Mouse (Mus musculus): ENCODE measurements around the gene Cgrrf1.
A peak's percentile ranks its signal among the peaks of the same experiment; 100 is the strongest.
"Not testable (repeated sequence)": the region's sequence is repeated elsewhere in the genome, so short reads cannot be mapped to it uniquely, and the experiment has no call there.

Gene Cgrrf1

DNA sequence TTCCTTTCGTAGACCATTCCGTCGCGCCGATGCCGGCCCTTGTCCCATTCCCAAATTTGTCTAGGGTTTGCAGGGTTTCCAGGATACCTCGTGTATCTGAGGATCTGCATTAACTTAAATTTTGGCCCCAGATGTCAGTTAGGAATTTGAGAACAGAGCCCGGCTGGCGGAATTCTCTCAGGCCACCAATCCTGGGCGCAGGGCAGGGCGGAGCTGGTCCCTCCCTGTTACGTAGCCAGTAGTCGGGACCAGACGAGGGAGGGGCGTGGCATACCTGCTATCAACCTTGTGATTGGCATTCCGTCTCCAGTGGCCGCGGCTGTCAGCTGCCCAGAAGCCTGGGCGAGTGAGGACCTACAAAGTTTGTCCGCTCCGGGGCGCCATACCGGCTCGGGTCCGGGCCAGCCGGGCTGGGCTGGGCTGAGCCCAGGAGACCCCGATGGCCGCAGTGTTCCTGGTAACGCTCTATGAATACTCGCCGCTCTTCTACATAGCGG is at the start of gene Cgrrf1:
Cgrrf1 (plus strand) TSS at position 289 of the 497 bp plus-strand sequence.
- peak; percentile 98 to 99 for DNase-seq (ENCODE audit: inconsistent age in 2 of 2, low spot score in 1 of 2)

DNA sequence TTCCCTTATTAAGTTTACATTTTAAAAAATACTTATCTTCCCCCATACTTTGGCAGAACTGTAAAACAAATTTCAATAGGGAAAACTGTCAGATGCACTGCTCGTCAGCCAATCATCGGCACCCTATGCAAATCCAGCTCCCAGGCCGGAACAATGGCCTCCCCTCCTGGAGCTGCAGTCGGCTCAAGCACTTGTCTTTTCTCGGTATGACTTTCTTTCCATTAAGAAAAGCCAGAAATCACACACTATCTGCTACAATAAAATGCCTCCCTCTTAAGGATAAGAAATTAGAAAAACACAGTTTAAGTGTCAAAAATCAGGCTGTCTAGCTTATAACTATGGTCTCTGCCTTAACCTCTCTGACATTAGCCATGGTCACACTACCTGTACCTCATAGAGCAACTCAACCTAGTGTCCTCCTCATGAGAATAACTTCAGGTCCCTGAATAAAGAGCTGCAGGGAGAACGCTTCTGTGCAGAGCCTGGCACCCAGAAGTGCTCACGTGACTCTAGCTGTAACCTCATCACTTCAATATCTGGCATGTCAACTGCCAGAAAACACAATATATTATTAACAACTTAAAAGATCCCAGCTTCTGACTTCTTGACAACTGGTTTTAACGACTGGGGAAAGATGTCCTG is 49.6 kb upstream of the Cgrrf1 start:
- no peak for DNase-seq (ENCODE audit: inconsistent age in 2 of 2, low spot score in 1 of 2)

GRCm38 (mm10) chr14:46783327-46783926 is 48.5 kb upstream of the Cgrrf1 start:
- no peak for DNase-seq (ENCODE audit: inconsistent age in 2 of 2, low spot score in 1 of 2)

DNA sequence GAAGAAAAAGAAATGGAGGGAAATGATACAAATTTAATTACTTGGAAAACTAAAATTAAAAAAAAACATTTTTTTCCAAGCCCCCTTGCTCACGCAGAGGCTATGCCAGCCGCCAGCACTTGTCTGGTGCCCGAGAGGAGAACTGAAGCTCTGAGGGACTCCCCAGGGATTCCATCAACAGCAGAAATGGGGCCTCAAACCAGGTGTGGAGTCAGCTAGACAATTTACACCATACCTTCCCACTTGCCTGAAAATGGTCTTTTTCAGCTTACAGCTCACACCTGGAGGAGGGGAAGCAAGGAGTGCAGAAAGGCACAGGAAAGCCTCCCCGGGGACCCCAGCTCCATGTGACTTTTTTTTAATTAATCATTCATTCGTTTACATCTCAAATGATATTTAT is 46.7 kb upstream of the Cgrrf1 start:
- no peak for DNase-seq (ENCODE audit: inconsistent age in 2 of 2, low spot score in 1 of 2)

DNA sequence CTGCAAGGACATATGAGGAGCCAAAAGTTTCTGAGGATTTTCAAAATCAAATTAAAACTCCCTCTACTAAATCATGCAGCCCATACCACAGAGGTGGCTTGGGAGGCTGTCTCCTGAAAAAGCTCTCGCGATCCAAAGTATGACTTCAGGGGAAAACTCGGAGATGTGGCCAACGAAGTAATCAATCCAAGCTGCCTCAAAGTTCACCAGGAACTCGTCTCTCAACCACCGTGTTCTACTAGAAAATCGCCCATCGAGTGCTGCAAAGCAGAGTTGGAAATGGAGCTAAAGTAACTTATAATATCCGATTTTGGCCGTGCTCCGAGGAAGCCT is 44.5 kb upstream of the Cgrrf1 start:
- peak in 1 of 2 experiments; percentile 90 for DNase-seq (ENCODE audit: inconsistent age in 2 of 2, low spot score in 1 of 2)

DNA sequence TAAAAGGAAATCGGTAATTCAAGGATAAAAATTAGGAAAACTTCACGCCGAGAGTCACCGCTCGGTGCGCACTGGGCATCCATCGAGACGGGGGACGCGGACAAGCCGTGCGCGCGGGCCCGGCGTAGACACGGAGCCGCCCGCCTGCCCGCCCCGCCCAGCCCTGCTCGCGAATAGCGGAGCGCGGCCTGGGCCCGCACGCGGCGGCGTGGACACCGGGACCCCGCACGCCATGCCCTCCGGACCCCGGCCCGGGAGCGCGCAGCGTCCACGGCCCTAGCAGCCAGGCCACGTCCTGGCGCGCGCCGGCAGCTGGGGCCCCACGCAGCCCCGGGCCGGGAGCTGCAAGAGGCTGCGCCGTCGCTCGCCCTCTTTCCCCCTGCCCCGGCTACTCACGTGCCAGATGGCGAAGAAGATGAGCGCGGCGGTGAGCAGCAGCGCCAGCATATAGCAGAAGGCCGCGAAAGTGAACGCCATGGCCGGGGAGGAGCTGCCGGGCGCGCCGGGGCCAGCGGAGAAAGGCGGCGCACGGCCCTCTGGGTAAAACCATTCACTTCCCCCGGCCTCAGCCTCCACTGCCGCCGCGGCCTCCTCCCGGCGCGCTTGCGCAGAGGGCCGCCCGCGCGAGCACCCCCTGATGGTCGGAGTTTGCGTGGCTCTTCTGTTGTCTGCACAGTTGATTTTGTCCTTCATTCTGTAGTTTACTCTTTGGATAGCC is 44.0 kb upstream of the Cgrrf1 start, which contains the start of gene Cnih1:
Cnih1 (minus strand) TSS at position 625 of the 718 bp plus-strand sequence.
- DNase-seq (ENCODE audit: inconsistent age in 2 of 2, low spot score in 1 of 2), result peak; percentile 93 to 97

DNA sequence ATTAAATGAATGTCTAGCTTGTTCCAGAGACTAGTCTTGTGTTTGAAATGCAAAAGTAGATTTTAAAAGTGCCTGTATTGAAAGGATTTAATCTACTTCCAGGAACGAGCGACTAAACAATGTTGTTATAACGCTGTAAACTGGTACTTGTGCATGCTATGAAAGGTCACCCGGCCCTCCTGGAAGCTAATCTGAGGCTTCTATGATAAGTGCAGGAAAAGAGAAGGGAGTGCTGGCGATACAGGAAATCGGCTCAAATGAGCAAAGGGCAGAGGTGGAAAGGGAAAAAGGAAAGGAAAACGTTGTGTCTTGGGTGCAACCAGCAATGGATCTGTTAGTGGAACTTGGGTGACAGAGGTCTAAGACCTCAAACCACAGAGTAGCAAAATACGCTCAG is 43.4 kb upstream of the Cgrrf1 start:
- peak in 1 of 2 experiments; percentile 42 for DNase-seq (ENCODE audit: inconsistent age in 2 of 2, low spot score in 1 of 2)

- peak in 1 of 2 experiments; percentile 53 for DNase-seq (ENCODE audit: inconsistent age in 2 of 2, low spot score in 1 of 2)
Measured at GRCm38 (mm10) chr14:46790303-46790702, 41.6 kb upstream of the Cgrrf1 start.

- no peak for DNase-seq (ENCODE audit: inconsistent age in 2 of 2, low spot score in 1 of 2)
Measured at GRCm38 (mm10) chr14:46790723-46791122, 41.2 kb upstream of the Cgrrf1 start.

DNA sequence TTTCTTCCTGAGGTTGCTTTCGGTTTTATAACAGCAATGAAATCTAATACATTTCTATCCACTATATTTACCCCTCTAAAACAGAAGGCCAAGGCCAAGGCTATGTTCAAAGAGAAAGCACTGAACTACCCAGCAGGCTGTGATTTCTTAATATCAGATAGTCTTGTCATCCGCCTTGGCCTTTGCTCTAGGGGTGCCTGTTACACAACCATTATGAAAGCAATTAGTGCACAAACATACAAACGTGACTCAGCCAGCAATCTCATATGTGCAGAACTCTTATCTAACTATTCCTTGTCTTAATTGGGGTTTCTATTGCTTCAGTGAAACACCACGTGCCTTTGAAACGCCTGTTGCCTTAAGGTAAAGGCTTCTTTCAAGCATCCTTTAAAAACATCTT is 37.8 kb upstream of the Cgrrf1 start:
- peak; percentile 79 to 92 for DNase-seq (ENCODE audit: inconsistent age in 2 of 2, low spot score in 1 of 2)

DNA sequence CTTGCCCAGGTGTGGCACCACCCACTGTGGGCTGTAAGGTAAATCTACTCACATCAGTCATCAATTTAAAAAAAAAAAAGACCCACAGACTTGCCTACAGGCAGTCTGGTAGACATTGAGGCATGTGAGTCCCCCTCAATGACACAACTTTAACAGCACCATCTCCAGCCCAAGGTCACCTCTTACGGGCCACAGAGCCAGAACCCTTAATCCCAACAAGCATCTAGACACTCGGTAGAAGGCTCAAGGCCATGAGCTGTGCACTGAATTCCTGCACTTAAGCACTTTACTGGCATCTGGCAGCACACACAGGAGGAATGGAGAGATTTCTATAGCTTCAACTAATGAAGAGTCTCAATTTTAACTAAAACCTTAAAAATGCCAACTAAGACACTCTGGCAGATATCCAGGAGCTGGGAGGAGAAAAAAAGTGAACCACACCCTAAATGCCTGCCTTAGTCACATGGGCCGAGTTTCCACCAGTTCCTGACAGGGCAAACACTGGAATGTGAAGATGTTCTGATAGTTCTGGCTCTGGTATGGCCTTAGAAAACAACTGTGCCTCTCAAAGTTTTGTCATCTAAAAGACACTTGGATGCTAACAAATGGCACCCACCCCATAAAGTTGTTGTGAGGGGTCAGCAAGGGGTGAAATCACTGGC is 31.1 kb upstream of the Cgrrf1 start:
- DNase-seq (ENCODE audit: inconsistent age in 2 of 2, low spot score in 1 of 2), result peak in 1 of 2 experiments; percentile 78

DNA sequence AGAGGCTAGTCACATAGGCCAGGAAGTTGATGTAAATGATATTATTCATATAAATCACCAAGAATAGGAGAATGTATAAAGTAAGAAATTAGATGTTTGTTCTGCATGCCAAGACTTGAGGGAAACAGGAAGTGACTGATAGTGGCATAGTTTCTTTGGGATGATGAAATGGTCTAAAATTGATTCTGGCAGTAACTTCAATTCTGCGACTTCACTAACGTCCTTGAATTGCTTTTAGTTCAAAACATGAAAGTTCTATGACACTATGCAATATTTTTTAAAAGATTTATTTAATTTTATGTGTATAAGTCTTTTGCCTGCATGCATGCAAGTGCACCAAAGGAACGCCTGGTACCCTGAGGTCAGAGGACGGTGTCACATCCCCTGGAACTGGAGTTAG is 28.7 kb upstream of the Cgrrf1 start:
- peak; percentile 47 to 56 for DNase-seq (ENCODE audit: inconsistent age in 2 of 2, low spot score in 1 of 2)

GRCm38 (mm10) chr14:46803791-46804190 is 28.1 kb upstream of the Cgrrf1 start:
- DNase-seq (ENCODE audit: inconsistent age in 2 of 2, low spot score in 1 of 2), result peak in 1 of 2 experiments; percentile 53

GRCm38 (mm10) chr14:46806186-46806585 is 25.7 kb upstream of the Cgrrf1 start:
- DNase-seq (ENCODE audit: inconsistent age in 2 of 2, low spot score in 1 of 2), result peak in 1 of 2 experiments; percentile 71

DNA sequence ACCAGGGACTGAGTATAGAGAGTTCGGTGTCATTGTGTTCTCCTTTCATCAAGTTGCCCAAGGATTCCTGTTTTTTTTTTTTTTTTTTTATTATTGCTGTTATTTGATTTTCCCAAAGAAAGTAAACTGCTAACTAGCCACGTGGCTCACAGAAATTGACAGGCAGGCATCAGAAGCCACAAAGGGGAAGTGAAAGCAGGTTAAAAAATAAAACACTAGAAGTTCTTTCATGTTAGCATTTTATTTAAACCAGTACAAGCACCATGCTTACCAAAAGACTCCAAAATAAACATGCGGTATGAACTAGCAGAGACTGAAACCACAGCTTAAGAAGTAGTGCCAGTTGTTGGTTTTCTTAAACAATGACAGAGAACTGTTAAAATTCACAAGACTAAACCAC is 24.0 kb upstream of the Cgrrf1 start:
- no peak for DNase-seq (ENCODE audit: inconsistent age in 2 of 2, low spot score in 1 of 2)

DNA sequence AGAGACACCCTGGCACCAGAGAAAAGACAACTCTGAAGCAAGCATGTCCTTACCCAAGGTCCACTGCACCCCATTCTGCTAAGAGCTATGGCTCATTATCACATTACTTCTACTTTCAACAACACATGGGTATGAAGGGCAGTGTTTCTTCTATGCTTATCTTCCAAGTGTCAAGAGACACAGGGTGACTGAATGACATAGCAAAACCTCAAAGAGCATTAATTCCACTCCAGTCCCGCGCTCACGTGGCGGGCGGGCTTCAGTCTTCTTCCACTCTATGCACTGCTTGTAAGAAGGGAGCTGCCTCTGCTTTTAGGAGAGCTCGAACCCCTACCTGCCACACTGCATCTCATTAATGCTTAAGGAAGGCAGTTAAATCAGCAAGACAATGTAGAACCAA is 16.3 kb upstream of the Cgrrf1 start:
- DNase-seq (ENCODE audit: inconsistent age in 2 of 2, low spot score in 1 of 2), result no peak

DNA sequence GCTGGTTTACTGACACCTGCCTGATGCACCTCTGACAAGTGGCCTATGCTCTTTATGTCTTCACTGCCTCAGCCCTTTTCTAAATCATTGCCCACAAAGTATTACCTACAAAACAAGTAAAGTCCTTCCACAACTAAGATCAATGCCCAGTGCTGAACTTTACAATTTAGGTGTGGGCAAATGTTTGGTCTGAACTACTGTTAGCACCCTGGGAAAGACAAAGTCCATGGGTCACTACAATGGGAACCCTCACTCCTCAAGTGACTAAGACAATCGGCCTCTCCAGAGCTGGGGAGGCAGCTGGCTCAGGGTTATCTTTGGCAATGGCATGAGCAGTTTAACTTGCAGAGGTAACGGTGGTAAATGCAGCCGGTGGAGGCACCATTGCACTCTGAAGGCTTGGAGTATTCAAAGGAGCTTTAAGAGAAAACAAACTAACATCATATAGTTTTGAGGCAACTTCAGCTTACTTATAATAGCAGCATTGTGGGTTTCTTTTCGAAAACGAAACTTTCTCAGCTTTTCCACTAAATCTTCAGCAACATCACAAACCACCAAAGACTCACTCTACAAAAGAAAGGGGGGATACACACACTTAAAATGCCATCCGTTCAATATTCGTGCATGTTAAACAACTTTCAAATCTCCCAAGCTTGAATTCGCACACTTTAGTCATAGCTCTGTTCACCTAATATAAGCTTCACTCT is 14.9 kb upstream of the Cgrrf1 start:
- DNase-seq (ENCODE audit: inconsistent age in 2 of 2, low spot score in 1 of 2), result no peak

GRCm38 (mm10) chr14:46818743-46819142 is 13.2 kb upstream of the Cgrrf1 start:
- no peak for DNase-seq (ENCODE audit: inconsistent age in 2 of 2, low spot score in 1 of 2)

DNA sequence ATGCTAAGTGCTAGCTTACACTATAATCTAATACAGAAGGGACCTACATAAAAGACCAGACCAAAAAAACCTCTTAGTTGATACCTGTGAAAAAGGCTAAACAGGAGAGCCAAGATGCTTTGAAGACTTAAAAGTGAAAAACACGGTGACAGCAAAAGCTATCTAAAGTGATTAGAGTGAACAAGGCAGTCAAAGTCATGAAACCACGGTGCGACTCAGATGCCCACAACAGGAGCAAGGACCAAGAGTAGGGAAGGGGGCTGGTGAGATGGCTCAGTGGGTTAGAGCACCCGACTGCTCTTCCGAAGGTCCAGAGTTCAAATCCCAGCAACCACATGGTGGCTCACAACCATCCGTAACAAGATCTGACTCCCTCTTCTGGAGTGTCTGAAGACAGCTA is 12.0 kb upstream of the Cgrrf1 start:
- DNase-seq (ENCODE audit: inconsistent age in 2 of 2, low spot score in 1 of 2), result not testable (repeated sequence)

DNA sequence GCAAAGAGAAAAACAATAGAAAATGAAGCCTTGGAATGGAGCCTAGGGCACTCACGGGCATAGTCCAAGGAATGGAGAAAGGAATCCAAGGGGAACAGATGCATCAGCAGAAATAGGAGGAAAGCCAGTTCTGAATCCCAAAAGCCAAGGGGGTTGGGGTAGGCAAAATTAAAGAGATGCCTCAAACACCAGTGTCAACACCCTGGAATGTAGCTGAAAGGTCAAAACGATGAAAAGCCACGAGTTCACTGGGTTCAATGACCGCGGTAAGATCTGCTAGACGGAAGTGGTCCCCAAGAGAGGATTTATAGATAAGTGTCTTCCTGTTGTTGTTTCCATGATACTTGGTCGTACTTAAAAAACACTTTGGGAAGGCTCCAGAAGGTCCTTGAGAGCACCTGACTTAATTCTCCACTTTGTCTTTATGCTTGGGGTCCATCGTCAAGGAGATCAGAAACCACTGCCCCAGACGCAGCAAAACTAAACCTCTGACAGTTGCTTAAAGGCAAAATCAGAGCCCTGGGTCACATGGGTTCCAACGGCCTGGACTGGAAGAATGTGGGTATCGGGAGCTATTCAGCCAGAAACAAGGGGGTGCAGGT is 10.6 kb upstream of the Cgrrf1 start:
- DNase-seq (ENCODE audit: inconsistent age in 2 of 2, low spot score in 1 of 2), result peak in 1 of 2 experiments; percentile 51

All from adrenal gland, adult (tissue).